Mouse (Mus musculus) adrenal gland, adult (tissue): ENCODE measurements at regions not wholly inside any gene's neighbourhood (a gene's known extent, or its start where the extent isn't known, plus 50 kb on each side); places are given as distances from the start of the nearest gene placed in this dataset.

ENCODE experiments used
- DNase-seq, 2 experiments: peaks; one replicate each; pipeline ENCODE4 v3.0.0; 2022 to 2023; ENCODE audit warnings: low spot score in 1 of 2; ENCODE audit not compliant: inconsistent age in 2 of 2

- no peak for DNase-seq
Observed at GRCm38 (mm10) chr3:66446274-66447159, 149.9 kb upstream of the Veph1 start.

DNA sequence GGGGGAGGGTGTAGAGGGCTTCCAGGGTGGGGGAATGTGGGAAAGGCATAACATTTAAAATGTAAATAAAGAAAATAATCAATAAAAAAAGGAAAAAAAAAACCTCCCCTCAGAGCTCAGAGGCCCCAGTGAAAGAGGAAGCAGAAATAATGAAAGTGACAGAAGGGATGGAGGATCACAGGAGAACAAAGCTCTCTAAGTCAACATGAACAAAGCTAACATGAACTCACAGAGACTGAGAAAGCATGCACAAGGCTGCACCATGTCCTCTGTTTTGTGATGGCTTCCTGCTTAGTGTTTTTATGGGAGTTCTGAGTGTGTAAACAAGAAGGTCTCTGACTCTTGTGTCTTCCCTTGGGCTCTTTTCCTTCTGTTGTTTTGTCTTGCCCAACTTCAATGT is 136.6 kb upstream of the Veph1 start:
- no peak for DNase-seq

- DNase-seq = no peak
Observed at GRCm38 (mm10) chr3:66430187-66430586, 133.6 kb upstream of the Veph1 start.

GRCm38 (mm10) chr3:66422445-66423037 is 125.9 kb upstream of the Veph1 start:
- no peak for DNase-seq

GRCm38 (mm10) chr3:66410706-66411277 is 114.2 kb upstream of the Veph1 start:
- DNase-seq = peak in 1 of 2 experiments; percentile 57

DNA sequence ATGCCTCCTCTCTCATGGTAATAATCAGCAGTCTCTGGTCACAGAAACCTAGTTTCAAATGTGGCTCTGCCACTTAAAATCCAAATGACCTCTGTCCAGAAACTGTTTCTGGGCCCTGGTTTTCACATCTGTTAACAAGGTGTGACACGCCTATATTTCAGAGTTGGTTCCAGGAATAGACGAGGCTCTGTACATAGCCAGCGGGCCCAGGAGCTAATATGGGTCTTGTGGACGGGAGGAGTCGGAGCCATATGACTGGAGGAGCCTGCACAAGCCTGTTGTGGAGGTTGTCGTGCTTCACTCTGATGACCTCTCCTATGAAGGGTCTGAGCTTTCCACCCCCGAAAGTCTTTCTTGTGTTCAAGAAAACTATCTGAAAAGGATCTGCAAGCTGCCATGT is 112.2 kb upstream of the Veph1 start:
- no peak for DNase-seq

GRCm38 (mm10) chr3:66405645-66406044 is 109.0 kb upstream of the Veph1 start:
- no peak for DNase-seq

DNA sequence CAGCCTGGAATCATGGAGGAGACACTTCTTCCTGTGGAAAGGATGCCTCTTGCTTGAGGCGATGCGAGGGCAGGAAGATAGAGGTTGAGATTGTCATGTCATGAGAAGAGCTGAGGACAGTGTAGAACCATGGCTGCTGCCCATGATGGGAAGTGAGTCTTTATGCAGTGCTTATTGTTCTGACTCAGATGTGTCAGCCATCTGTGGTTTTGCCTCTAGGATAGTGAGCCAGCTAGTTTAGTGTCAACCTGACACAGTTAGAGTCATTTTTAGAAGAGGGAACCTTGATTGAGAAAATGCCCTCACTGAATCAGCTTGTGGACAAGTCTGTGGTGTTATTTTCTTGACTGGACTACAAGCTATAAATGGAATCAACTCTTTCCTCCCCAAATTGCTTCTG is 107.1 kb upstream of the Veph1 start:
- no peak for DNase-seq

DNA sequence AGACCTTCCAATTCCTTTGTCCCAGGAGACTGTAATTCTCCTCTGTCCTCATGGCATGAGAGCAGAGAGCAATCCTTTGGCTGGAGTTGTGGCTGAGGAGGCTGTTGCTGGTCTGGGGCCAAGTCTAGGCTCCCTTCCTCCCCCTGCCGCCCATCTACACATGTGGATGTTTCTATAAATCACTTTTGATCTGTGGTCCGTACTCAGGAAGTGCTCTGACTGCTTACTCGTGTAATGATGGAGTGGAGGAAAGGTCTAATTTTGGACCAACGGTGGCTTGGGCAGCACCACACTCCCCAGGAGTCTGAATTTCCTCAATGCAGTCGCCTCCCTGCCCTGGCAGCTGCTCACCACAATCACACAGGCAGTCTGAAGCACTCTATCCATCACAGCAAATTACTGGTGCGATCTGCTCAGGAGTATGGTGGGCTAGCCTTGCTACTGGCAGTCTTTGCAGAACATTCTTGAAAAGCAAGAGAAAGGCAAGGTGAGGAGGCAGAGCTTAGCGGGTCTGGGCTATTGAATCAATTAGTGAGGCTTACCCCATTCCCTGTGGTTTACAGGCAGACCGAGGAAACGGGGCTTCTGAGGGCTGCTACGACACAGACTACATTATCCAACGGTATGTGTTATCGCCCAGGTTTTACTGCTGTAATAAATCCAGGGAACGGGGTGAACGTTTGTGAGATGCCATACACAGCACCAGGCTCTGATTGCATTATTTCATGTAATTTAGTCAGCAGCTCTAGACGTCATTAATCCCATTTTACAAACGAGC is 104.3 kb upstream of the Veph1 start:
- DNase-seq = peak in 1 of 2 experiments; percentile 25

DNA sequence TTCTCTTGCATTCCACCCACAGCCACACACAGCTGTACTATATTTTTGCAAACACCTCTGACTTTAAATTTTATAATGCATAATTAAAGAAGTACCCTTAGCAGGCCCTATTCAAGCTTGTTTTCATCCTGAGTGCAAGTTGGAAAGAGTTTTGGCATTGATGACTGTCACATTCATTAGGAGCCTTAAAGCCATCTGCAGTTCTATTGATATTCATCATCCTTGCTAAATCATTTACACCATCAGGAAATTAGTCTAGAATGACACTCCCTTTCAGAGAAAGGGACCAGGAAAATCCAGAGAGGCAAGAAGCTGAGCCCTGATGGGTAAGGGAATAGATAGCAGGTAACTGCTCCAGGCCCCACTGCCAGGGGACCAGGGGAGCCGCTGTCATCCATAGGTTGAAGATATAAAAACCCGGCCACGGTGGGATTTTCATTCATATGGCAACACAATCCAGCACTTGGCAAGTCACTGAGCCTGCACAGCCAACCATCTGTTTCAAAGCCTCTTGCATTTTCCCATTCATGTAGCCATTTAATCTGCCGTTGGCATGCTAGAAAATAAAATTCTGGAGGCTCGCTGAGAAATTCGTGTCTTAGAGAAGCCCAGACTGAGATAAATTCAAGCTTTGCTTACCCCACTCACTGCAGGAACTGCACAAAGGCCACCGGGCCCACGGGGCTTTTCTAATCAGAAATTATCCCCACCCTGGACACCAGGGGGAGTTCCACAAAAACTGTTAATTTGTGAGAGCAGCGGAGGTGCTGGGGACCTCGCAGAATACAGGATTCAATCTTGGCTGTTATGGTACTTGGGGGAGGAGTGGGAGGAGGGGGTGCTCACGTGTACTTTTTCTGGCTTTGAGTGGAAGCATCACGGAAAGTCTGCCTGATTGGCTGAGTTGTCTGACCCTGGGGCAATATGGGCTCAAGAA is 101.8 kb upstream of the Veph1 start:
- DNase-seq = peak in 1 of 2 experiments; percentile 40

DNA sequence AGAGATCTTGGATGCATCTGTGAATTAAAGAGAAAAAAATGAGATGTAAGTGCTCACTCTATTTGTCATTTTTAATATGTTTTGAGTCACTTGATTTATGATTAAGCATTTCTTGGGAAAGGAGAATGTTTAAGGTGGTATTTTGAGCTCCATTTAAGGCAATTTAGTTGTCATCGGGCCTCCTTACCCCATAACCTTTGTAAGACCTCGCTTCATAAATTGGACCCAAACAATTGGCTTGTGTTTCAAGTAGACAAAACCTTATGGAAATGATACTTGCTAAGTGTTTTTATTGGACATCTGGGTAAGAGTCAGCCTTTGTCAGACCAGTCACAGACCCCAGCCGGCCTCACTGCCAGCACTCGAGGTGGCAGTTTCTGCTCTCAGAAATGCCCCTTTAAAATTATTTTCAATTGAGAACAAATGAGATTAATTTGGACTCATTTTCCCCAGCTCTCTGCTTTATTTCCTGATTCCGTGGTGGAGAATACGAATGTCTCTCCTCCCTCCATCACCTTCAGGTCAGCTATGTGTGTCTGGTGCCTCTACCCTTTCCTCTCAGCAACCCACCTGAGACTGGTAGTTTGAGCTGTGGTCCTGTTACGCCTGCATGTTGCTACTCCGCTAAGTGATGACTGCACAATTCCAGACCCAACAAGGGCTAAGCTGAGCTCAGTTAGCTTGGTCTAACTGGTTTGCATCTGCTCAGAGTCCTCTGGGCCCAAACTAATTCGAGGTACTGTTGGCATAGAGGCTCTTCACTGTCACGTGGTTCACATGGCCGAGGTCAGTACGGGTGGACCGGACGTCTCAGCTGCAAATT is 78.7 kb upstream of the Veph1 start:
- no peak for DNase-seq

- no peak for DNase-seq
Observed at GRCm38 (mm10) chr3:66374603-66375002, 78.0 kb upstream of the Veph1 start.

- DNase-seq = peak in 1 of 2 experiments; percentile 53
Observed at GRCm38 (mm10) chr3:66373807-66374575, 77.4 kb upstream of the Veph1 start.
